Mouse (Mus musculus) megakaryocyte, embryonic 14.5 days (primary cell): Measurements from ENCODE around the gene Tmprss3.

Source experiments
- FLI1 ChIP-seq: IDR thresholded peaks from 2 replicates; pipeline ENCODE4 v1.6.1; 2012; ENCODE audit warnings: low read length, inconsistent platforms, mixed read lengths
- GATA1 ChIP-seq: IDR thresholded peaks from 3 replicates; pipeline ENCODE4 v1.6.1; 2012; ENCODE audit warnings: mixed read lengths, low read length, inconsistent platforms, borderline replicate concordance

- no peak for TF ChIP-seq GATA1
- TF ChIP-seq FLI1: no peak
Observed at GRCm38 (mm10) chr17:31192663-31193062, 6.1 kb downstream of the Tmprss3 start.
